Mouse (Mus musculus) G1E (cell line): ENCODE data around the gene Ccdc167.

Source experiments
- CTCF ChIP-seq: IDR thresholded peaks from 2 replicates; pipeline ENCODE4 v1.5.1; 2012; ENCODE audit warnings: low read depth, low read length, inconsistent platforms, mixed read lengths
- POLR2AphosphoS5 ChIP-seq: IDR thresholded peaks from 2 replicates; pipeline ENCODE4 v1.6.1; 2012; ENCODE audit warnings: low read depth, low read length, inconsistent platforms; ENCODE audit not compliant: insufficient replicate concordance

- no peak for TF ChIP-seq POLR2AphosphoS5
- no peak for TF ChIP-seq CTCF
Observed at GRCm38 (mm10) chr17:29660076-29660761, 56.6 kb downstream of the Ccdc167 start, which contains the start of gene Cmtr1.
